Mouse (Mus musculus) ES-E14 (cell line): ENCODE results near the gene Ache.

Experiments
- MAFK ChIP-seq: IDR thresholded peaks from 2 replicates; pipeline ENCODE4 v1.6.1; 2014; ENCODE audit warnings: mild to moderate bottlenecking, low read depth, low read length, inconsistent platforms; ENCODE audit not compliant: insufficient read depth
- ZC3H11A ChIP-seq: IDR thresholded peaks from 2 replicates; pipeline ENCODE4 v1.6.1; 2012; ENCODE audit warnings: low read depth, mild to moderate bottlenecking, inconsistent platforms, low read length, borderline replicate concordance
- ZNF384 ChIP-seq: IDR thresholded peaks from 2 replicates; pipeline ENCODE4 v1.6.1; 2012; ENCODE audit warnings: low read depth, low read length, inconsistent platforms

GRCm38 (mm10) chr5:137289591-137290365 lies 2.5 kb downstream of the Ache start:
- TF ChIP-seq ZNF384 (no peak), ZC3H11A (no peak), MAFK (no peak)
